Mouse (Mus musculus) heart, postnatal 14 days (tissue): ENCODE results near the gene Gm13287. TPM values are rescaled to one million over a fixed set of nuclear protein-coding genes. Genes with fewer than 3 reads are reported as not detected.
"Not testable (repeated sequence)": the region's sequence is repeated elsewhere in the genome, so short reads cannot be mapped to it uniquely, and the experiment has no call there.

Source experiments
- DNase-seq, 2 experiments: peaks; one replicate each; pipeline ENCODE4 v3.0.0; 2021 to 2022
- intact Hi-C: fragments of 180-260 bp; cut with DNase I; formaldehyde crosslinking; loops from one replicate; pipeline ENCODE4 v1.15.1; 2025
- long read RNA-seq, 2 experiments: library from polyadenylated mRNA; stranded (forward); transcript quantifications; one replicate each; pipeline ENCODE4 v2.0.0; 2021
- total RNA-seq, 2 experiments: library from RNA; stranded (reverse); gene quantifications; 2 replicates each; pipeline ENCODE4 v1.2.3; 2021

Gene Gm13287
- total RNA-seq: not detected
- long read RNA-seq, experiment 1: 0 reads
- long read RNA-seq, experiment 2: 0 reads

DNA sequence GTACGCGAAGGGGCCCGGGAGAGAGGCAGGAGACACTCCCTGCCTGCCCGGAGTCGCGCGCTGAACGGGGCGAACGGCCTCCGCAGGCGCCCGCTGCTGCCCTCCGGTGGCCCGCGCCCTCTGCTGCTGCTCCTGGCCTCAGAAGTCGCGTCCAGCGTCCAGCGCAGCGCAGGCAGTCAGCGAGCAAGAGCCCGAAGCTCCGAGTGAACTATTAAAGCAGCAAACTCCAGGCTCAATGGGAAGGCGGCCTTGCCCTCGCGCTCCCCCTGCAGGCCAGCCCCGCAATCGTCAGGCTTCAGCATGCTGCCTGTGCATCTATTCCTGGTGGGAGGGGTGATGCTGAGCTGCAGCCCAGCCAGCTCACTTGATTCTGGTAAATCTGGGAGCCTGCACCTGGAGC is at the start of gene Gm13287:
Gene Gm13287 (plus strand): TSS at position 301 of the 400 bp plus-strand sequence.
- DNase-seq, intact Hi-C loops: not testable (repeated sequence)

DNA sequence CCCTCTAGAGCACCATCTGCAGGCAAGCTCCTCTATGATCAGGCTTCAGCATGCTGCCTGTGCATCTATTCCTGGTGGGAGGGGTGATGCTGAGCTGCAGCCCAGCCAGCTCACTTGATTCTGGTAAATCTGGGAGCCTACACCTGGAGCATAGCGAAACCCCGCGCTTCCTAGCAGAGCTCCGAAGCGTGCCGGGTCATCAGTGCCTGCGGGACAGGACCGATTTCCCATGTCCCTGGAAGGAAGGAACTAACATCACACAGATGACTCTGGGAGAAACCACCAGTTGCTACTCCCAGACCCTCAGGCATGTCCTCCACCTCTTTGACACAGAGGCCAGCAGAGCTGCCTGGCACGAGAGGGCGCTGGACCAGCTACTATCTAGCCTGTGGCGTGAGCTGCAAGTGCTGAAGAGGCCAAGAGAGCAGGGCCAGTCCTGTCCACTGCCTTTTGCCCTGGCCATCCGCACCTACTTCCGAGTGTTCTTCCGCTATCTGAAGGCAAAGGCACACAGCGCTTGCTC is 48.2 kb upstream of the Gm13287 start, which contains the start of gene Gm13271:
Gene Gm13271 (plus strand): TSS at position 51 of the 523 bp plus-strand sequence.
- DNase-seq: peak; percentile 66 to 71
- intact Hi-C loops: not testable (repeated sequence)

DNA sequence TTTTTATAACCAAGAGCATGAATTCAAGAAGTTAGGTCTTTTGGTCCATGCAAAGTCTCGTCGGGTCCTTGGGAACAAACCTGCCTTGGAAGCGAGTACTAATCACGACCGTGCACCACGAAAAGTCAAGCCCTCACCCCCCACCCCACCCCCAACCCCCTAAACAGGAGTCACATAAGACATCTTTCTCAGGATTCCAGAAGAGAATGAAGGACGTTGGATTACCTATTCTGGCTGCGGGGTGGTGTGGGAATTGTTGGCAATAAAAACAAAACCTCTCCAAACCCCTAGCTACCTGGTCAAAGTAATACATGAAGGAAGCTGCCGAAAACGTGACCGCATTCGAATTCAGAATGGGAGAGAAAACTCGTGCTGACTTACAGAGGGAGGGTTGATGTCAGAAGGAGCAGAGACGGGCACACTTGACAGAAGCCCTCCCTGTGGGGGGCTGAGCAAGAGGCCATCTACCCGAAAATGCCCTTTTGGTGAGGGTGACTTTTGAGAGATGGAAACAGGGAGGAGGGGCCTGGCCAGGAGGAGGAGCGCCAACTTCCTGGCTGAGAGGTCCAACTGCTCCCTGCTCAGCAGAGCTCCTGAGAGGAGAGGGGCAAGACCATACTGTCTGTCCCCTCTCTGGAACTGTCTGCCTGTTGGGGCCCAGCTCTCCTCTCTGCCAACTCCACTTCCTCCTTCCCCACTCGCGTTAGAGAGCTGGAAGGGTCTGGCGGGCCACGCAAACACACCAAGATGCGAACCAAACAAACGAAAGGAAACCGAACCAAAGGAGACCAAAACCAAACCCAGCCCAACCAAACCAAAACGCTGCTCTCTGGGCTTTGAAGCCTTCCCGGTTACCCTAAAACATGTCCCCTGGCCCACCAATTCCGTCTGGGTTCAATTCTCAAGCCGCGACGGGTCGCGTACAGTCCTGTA is 46.2 kb upstream of the Gm13287 start:
- intact Hi-C loops: not testable (repeated sequence)

DNA sequence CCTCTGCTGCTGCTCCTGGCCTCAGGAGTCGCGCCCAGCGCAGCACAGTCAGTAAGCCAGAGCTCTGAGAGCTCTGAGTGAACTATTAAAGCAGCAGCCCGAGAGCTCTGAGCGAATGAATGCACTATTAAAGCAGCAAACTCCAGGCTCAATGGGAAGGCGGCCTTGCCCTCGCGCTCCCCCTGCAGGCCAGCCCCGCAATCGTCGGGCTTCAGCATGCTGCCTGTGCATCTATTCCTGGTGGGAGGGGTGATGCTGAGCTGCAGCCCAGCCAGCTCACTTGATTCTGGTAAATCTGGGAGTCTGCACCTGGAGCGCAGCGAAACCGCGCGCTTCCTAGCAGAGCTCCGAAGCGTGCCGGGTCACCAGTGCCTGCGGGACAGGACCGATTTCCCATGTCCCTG is 45.4 kb upstream of the Gm13287 start:
- peak; percentile 87 to 89 for DNase-seq
- intact Hi-C loops: not testable (repeated sequence)

More for the DNA sequence above, 46.2 kb upstream of the Gm13287 start:
- DNase-seq: peak in 1 of 2 experiments; percentile 9

DNA sequence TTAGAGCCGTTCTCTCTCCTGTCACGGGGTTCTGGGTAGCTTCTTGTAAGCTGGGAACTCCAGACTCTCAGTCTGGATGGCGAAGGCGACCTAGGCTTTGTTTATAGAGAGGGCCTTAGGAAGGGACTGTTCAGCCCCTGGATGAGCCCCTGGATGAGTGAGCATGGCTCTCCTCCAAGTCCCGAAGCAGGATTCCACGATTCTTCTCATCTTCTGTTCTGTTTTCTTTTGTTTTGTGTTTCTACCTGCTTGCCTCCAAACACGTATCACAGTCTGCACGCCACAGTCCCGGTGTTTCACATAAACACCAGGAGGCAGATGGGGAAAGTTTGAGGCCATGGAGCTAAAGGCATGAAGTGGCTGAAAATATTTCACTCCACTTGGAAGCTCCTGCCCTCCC is 44.3 kb upstream of the Gm13287 start:
- intact Hi-C loops, DNase-seq: not testable (repeated sequence)

DNA sequence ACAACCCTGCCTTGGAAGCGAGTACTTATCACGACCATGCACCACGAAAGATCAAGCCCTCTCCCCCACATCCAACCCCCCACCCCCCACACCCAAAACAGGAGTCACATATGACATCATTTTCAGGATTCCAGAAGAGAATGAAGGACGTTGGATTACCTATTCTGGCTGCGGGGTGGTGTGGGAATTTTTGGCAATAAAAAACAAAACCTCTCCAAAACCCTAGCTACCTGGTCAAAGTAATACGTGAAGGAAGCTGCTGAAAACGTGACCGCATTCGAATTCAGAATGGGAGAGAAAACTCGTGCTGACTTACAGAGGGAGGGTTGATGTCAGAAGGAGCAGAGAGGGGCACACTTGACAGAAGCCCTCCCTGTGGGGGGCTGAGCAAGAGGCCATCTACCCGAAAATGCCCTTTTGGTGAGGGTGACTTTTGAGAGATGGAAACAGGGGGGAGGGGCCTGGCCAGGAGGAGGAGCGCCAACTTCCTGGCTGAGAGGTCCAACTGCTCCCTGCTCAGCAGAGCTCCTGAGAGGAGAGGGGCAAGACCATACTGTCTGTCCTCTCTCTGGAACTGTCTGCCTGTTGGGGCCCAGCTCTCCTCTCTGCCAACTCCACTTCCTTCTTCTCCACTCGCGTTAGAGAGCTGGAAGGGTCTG is 43.3 kb upstream of the Gm13287 start, which contains the start of gene Gm13283:
Gene Gm13283 (plus strand): TSS at position 510 of the 659 bp plus-strand sequence.
- intact Hi-C loops: not testable (repeated sequence)
- DNase-seq: peak; percentile 26 to 28

DNA sequence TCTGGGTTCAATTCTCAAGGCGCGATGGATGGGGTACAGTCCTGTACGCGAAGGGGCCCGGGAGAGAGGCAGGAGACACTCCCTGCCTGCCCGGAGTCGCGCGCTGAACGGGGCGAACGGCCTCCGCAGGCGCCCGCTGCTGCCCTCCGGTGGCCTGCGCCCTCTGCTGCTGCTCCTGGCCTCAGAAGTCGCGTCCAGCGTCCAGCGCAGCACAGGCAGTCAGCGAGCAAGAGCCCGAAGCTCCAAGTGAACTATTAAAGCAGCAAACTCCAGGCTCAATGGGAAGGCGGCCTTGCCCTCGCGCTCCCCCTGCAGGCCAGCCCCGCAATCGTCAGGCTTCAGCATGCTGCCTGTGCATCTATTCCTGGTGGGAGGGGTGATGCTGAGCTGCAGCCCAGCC is 42.6 kb upstream of the Gm13287 start:
- intact Hi-C loops: not testable (repeated sequence)
- DNase-seq: peak; percentile 82 to 83

DNA sequence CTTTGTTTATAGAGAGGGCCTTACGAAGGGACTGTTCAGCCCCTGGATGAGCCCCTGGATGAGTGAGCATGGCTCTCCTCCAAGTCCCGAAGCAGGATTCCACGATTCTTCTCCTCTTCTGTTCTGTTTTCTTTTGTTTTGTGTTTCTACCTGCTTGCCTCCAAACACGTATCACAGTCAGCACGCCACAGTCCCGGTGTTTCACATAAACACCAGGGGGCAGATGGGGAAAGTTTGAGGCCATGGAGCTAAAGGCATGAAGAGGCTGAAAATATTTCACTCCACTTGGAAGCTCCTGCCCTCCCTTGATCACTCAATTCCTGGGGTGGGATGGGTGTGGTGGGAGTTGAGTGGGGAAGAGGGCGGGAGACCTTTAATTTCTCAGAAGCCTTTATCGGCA is 41.3 kb upstream of the Gm13287 start:
- peak; percentile 57 to 67 for DNase-seq
- intact Hi-C loops: not testable (repeated sequence)

DNA sequence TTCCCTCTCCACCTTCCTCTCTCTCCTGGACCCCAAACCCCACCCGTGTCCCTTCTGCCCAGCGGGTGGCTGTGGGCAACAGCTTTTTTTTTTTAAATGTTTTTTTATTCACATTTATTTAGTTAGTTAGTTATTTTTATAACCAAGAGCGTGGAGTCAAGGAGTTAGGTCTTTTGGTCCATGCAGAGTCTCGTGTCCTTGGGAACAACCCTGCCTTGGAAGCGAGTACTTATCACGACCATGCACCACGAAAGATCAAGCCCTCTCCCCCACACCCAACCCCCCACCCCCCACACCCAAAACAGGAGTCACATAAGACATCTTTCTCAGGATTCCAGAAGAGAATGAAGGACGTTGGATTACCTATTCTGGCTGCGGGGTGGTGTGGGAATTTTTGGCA is 40.7 kb upstream of the Gm13287 start:
- DNase-seq: peak in 1 of 2 experiments; percentile 10
- intact Hi-C loops: not testable (repeated sequence)

DNA sequence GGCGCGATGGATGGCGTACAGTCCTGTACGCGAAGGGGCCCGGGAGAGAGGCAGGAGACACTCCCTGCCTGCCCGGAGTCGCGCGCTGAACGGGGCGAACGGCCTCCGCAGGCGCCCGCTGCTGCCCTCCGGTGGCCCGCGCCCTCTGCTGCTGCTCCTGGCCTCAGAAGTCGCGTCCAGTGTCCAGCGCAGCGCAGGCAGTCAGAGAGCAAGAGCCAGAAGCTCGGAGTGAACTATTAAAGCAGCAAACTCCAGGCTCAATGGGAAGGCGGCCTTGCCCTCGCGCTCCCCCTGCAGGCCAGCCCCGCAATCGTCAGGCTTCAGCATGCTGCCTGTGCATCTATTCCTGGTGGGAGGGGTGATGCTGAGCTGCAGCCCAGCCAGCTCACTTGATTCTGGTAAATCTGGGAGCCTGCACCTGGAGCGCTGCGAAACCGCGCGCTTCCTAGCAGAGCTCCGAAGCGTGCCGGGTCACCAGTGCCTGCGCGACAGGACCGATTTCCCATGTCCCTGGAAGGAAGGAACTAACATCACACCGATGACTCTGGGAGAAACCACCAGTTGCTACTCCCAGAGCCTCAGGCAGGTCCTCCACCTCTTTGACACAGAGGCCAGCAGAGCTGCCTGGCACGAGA is 39.6 kb upstream of the Gm13287 start:
- peak; percentile 55 to 59 for DNase-seq
- intact Hi-C loops: not testable (repeated sequence)

DNA sequence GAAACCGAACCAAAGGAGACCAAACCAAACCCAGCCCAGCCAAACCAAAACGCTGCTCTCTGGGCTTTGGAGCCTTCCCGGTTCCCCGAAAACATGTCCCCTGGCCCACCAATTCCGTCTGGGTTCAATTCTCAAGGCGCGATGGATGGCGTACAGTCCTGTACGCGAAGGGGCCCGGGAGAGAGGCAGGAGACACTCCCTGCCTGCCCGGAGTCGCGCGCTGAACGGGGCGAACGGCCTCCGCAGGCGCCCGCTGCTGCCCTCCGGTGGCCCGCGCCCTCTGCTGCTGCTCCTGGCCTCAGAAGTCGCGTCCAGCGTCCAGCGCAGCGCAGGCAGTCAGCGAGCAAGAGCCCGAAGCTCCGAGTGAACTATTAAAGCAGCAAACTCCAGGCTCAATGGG is 29.5 kb upstream of the Gm13287 start, which contains the start of gene Gm13290:
Gene Gm13290 (plus strand): TSS at position 301 of the 400 bp plus-strand sequence.
- DNase-seq, intact Hi-C loops: not testable (repeated sequence)

DNA sequence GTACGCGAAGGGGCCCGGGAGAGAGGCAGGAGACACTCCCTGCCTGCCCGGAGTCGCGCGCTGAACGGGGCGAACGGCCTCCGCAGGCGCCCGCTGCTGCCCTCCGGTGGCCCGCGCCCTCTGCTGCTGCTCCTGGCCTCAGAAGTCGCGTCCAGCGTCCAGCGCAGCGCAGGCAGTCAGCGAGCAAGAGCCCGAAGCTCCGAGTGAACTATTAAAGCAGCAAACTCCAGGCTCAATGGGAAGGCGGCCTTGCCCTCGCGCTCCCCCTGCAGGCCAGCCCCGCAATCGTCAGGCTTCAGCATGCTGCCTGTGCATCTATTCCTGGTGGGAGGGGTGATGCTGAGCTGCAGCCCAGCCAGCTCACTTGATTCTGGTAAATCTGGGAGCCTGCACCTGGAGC is 26.4 kb upstream of the Gm13287 start, which contains the start of gene Gm13289:
Gene Gm13289 (plus strand): TSS at position 301 of the 400 bp plus-strand sequence.
- intact Hi-C loops, DNase-seq: not testable (repeated sequence)

DNA sequence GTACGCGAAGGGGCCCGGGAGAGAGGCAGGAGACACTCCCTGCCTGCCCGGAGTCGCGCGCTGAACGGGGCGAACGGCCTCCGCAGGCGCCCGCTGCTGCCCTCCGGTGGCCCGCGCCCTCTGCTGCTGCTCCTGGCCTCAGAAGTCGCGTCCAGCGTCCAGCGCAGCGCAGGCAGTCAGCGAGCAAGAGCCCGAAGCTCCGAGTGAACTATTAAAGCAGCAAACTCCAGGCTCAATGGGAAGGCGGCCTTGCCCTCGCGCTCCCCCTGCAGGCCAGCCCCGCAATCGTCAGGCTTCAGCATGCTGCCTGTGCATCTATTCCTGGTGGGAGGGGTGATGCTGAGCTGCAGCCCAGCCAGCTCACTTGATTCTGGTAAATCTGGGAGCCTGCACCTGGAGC is 23.5 kb upstream of the Gm13287 start, which contains the start of gene Gm13272:
Gene Gm13272 (plus strand): TSS at position 301 of the 400 bp plus-strand sequence.
- intact Hi-C loops, DNase-seq: not testable (repeated sequence)

DNA sequence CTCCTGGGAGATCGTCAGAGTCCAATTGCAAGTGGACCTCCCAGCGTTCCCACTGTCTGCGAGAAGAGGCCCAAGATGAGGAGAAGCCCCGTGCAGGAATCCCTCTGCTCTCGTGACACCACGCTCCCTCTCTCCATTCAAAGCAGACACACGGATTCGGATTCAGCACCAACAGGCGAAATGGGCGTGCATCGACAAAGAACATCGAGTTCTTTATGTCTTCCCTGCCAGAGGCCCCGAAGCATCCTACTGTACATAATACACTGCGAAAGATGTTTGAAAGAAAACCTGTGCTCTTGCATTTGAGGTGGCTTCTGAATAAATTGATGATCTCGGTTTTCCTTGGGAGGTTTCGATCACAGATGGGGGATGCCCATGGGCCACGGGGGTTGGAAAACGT is 22.7 kb upstream of the Gm13287 start:
- intact Hi-C loops, DNase-seq: not testable (repeated sequence)

DNA sequence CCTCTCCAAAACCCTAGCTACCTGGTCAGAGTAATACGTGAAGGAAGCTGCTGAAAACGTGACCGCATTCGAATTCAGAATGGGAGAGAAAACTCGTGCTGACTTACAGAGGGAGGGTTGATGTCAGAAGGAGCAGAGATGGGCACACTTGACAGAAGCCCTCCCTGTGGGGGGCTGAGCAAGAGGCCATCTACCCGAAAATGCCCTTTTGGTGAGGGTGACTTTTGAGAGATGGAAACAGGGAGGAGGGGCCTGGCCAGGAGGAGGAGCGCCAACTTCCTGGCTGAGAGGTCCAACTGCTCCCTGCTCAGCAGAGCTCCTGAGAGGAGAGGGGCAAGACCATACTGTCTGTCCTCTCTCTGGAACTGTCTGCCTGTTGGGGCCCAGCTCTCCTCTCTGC is 21.2 kb upstream of the Gm13287 start, which contains the start of gene Ifnz:
Gene Ifnz (plus strand): TSS at position 301 of the 400 bp plus-strand sequence.
- DNase-seq, intact Hi-C loops: not testable (repeated sequence)

DNA sequence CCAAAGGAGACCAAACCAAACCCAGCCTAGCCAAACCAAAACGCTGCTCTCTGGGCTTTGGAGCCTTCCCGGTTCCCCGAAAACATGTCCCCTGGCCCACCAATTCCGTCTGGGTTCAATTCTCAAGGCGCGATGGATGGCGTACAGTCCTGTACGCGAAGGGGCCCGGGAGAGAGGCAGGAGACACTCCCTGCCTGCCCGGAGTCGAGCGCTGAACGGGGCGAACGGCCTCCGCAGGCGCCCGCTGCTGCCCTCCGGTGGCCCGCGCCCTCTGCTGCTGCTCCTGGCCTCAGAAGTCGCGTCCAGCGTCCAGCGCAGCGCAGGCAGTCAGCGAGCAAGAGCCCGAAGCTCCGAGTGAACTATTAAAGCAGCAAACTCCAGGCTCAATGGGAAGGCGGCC is 20.7 kb upstream of the Gm13287 start:
- DNase-seq: peak; percentile 26 to 37
- intact Hi-C loops: not testable (repeated sequence)

DNA sequence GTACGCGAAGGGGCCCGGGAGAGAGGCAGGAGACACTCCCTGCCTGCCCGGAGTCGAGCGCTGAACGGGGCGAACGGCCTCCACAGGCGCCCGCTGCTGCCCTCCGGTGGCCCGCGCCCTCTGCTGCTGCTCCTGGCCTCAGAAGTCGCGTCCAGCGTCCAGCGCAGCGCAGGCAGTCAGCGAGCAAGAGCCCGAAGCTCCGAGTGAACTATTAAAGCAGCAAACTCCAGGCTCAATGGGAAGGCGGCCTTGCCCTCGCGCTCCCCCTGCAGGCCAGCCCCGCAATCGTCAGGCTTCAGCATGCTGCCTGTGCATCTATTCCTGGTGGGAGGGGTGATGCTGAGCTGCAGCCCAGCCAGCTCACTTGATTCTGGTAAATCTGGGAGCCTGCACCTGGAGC is 17.6 kb upstream of the Gm13287 start, which contains the start of gene Gm13276:
Gene Gm13276 (plus strand): TSS at position 301 of the 400 bp plus-strand sequence.
- DNase-seq, intact Hi-C loops: not testable (repeated sequence)

DNA sequence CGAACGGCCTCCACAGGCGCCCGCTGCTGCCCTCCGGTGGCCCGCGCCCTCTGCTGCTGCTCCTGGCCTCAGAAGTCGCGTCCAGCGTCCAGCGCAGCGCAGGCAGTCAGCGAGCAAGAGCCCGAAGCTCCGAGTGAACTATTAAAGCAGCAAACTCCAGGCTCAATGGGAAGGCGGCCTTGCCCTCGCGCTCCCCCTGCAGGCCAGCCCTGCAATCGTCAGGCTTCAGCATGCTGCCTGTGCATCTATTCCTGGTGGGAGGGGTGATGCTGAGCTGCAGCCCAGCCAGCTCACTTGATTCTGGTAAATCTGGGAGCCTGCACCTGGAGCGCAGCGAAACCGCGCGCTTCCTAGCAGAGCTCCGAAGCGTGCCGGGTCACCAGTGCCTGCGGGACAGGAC is 14.7 kb upstream of the Gm13287 start, which contains the start of gene Gm13277:
Gene Gm13277 (plus strand): TSS at position 231 of the 400 bp plus-strand sequence.
- peak; percentile 65 to 73 for DNase-seq

DNA sequence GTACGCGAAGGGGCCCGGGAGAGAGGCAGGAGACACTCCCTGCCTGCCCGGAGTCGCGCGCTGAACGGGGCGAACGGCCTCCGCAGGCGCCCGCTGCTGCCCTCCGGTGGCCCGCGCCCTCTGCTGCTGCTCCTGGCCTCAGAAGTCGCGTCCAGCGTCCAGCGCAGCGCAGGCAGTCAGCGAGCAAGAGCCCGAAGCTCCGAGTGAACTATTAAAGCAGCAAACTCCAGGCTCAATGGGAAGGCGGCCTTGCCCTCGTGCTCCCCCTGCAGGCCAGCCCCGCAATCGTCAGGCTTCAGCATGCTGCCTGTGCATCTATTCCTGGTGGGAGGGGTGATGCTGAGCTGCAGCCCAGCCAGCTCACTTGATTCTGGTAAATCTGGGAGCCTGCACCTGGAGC is 11.8 kb upstream of the Gm13287 start, which contains the start of gene Gm13278:
Gene Gm13278 (plus strand): TSS at position 301 of the 400 bp plus-strand sequence.
- intact Hi-C loops, DNase-seq: not testable (repeated sequence)

More for the DNA sequence above, 14.7 kb upstream of the Gm13287 start, which contains the start of gene Gm13277:
- intact Hi-C loops: not testable (repeated sequence)
